Mouse (Mus musculus): ENCODE results near the gene Stk25.

- TF ChIP-seq CTCF (IDR thresholded peaks at IDR 0.05; ENCODE audit: low read depth, low read length) (no peak), POLR2A (IDR thresholded peaks at IDR 0.05; ENCODE audit: borderline replicate concordance, low read depth, low read length) (no peak)
These were observed 1.5 kb downstream of the Stk25 start for GRCm38 (mm10) chr1:93657025-93657360.
